Mouse (Mus musculus) cerebellum, adult 8-10 months (tissue): ENCODE data around the gene Dst.
A peak's percentile ranks its signal among the peaks of the same experiment; 100 is the strongest.

Source experiments
- DNase-seq: peaks from one replicate; pipeline ENCODE4 v3.0.0; 2022

The Dst gene

GRCm38 (mm10) chr1:34139191-34139853 is 231.3 kb downstream of the Dst start:
- peak; percentile 21 for DNase-seq

GRCm38 (mm10) chr1:34139871-34140471 is 231.9 kb downstream of the Dst start:
- no peak for DNase-seq

- peak; percentile 47 for DNase-seq
These were observed 232.7 kb downstream of the Dst start for GRCm38 (mm10) chr1:34140686-34141085.

GRCm38 (mm10) chr1:34142951-34143580 is 235.0 kb downstream of the Dst start:
- DNase-seq = no peak

GRCm38 (mm10) chr1:34144826-34145225 is 236.8 kb downstream of the Dst start:
- no peak for DNase-seq

- DNase-seq = no peak
These were observed 240.0 kb downstream of the Dst start for GRCm38 (mm10) chr1:34148039-34148438.

GRCm38 (mm10) chr1:34150416-34151093 is 242.5 kb downstream of the Dst start:
- DNase-seq = no peak

- DNase-seq = no peak
These were observed 244.7 kb downstream of the Dst start for GRCm38 (mm10) chr1:34152683-34153082.

GRCm38 (mm10) chr1:34156058-34156457 is 248.0 kb downstream of the Dst start:
- DNase-seq = no peak

- no peak for DNase-seq
These were observed 249.7 kb downstream of the Dst start for GRCm38 (mm10) chr1:34157702-34158101.

- DNase-seq = no peak
These were observed 250.8 kb downstream of the Dst start for GRCm38 (mm10) chr1:34158822-34159221.

- DNase-seq = no peak
These were observed 251.9 kb downstream of the Dst start for GRCm38 (mm10) chr1:34159898-34160297.

GRCm38 (mm10) chr1:34164616-34165295 is 256.7 kb downstream of the Dst start:
- peak; percentile 86 for DNase-seq

GRCm38 (mm10) chr1:34165926-34166325 is 257.9 kb downstream of the Dst start:
- no peak for DNase-seq

GRCm38 (mm10) chr1:34167151-34168057 is 259.4 kb downstream of the Dst start:
- no peak for DNase-seq

- DNase-seq = no peak
These were observed 261.1 kb downstream of the Dst start for GRCm38 (mm10) chr1:34169086-34169485.

GRCm38 (mm10) chr1:34174517-34174916 is 266.5 kb downstream of the Dst start:
- no peak for DNase-seq

- no peak for DNase-seq
These were observed 266.9 kb downstream of the Dst start for GRCm38 (mm10) chr1:34174961-34175360.

GRCm38 (mm10) chr1:34178022-34178727 is 270.1 kb downstream of the Dst start:
- DNase-seq = peak; percentile 45

GRCm38 (mm10) chr1:34179756-34180155 is 271.7 kb downstream of the Dst start:
- no peak for DNase-seq
